Mouse (Mus musculus) midbrain, embryonic 15.5 days (tissue): Measurements from ENCODE around the gene Hhat. TPM values are rescaled to one million over a fixed set of nuclear protein-coding genes. Genes with fewer than 3 reads are reported as not detected.

Source experiments
- ATAC-seq: fragments of 200-750 bp; cut with Nextera tagmentation; replicated peaks from 2 replicates; pipeline ENCODE4 v1.8.0; 2017; ENCODE audit warnings: moderate TSS enrichment
- H3K27ac ChIP-seq: fragments of 300-500 bp; sonication (generic); 2 replicates; pipeline ENCODE4 v1.5.1; 2015; ENCODE audit warnings: mild to moderate bottlenecking, inconsistent platforms
- H3K27me3 ChIP-seq: fragments of 300-500 bp; sonication (generic); replicated peaks from 2 replicates; pipeline ENCODE4 v1.6.1; 2015; ENCODE audit warnings: inconsistent platforms
- H3K36me3 ChIP-seq: fragments of 300-500 bp; sonication (generic); replicated peaks from 2 replicates; pipeline ENCODE4 v1.6.1; 2015; ENCODE audit warnings: inconsistent platforms
- H3K4me1 ChIP-seq: fragments of 300-500 bp; sonication (generic); 2 replicates; pipeline ENCODE4 v1.6.1; 2015; ENCODE audit warnings: inconsistent platforms
- H3K4me2 ChIP-seq: fragments of 300-500 bp; sonication (generic); 2 replicates; pipeline ENCODE4 v1.6.1; 2015; ENCODE audit warnings: inconsistent platforms, mild to moderate bottlenecking, moderate library complexity
- H3K4me3 ChIP-seq: fragments of 300-500 bp; sonication (generic); 2 replicates; pipeline ENCODE4 v1.5.1; 2015; ENCODE audit warnings: mild to moderate bottlenecking, inconsistent platforms
- H3K9ac ChIP-seq: fragments of 300-500 bp; sonication (generic); 2 replicates; pipeline ENCODE4 v1.6.1; 2015; ENCODE audit warnings: mild to moderate bottlenecking, inconsistent platforms
- H3K9me3 ChIP-seq: fragments of 300-500 bp; sonication (generic); 2 replicates; pipeline ENCODE4 v1.6.1; 2016; ENCODE audit warnings: inconsistent platforms
- WGBS: fragments of 180-500 bp; shearing (Covaris S2); methylation state at CpG from one replicate; pipeline ENCODE4 v1.1.7; 2015; ENCODE audit warnings: mixed read lengths; 5-methylcytosine and 5-hydroxymethylcytosine counted together
- polyA plus RNA-seq: library from polyadenylated mRNA; unstranded; fragments of >200 nt; fragmentation: Nextera tagmentation; extraction: Ambion mirVana; gene quantifications from 2 replicates; pipeline ENCODE4 v1.2.1, GENCODE M21; 2015

Gene Hhat
- polyA plus RNA-seq, 1 experiment from 2014 or later = 3.9 TPM

- peaks cover 8% of the 10 kb centered on the region; the same call in 1 of the 2 replicates for H3K4me1 ChIP-seq
- no peak overlapping the region for H3K4me2 ChIP-seq
- no peak for ATAC-seq
- WGBS = 88% methylated on average over 6 of the region's 6 CpGs
- no peaks in the 10 kb centered on the region for H3K27me3 ChIP-seq
- no peak overlapping the region for H3K4me3 ChIP-seq
- no peaks in the 10 kb centered on the region for H3K9me3 ChIP-seq
- H3K27ac ChIP-seq = no peak overlapping the region
- no peaks in the 10 kb centered on the region for H3K36me3 ChIP-seq
- H3K9ac ChIP-seq = no peak overlapping the region
Measured at GRCm38 (mm10) chr1:192749270-192750041, 21.6 kb downstream of the Hhat start.

DNA sequence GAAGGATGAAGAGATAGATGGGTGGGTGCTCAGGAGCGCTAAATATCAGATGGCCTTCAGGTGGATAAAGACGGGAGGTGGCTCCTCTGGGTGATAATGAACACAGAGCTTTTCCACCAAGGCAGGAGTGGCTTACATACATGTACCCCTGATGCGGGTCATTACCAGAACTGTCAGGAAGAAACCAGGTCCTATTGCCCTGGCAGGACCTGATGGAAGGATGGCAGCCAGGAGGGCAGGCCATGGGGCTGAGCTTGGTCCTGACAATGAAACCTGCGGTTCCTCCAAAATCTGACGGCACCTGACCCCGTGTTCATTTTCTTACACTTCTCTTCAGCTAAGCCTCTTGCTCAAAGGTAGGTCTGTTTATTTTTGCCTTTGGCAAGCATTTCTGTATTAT lies 24.8 kb downstream of the Hhat start:
- no peak overlapping the region for H3K4me3 ChIP-seq
- H3K4me1 ChIP-seq = no peaks in the 10 kb centered on the region
- WGBS = 85% methylated on average over 6 of the region's 6 CpGs
- no peaks in the 10 kb centered on the region for H3K9me3 ChIP-seq
- no peaks in the 10 kb centered on the region for H3K36me3 ChIP-seq
- ATAC-seq = no peak
- H3K4me2 ChIP-seq = no peak overlapping the region
- H3K9ac ChIP-seq = no peak overlapping the region
- no peaks in the 10 kb centered on the region for H3K27me3 ChIP-seq
- no peak overlapping the region for H3K27ac ChIP-seq

DNA sequence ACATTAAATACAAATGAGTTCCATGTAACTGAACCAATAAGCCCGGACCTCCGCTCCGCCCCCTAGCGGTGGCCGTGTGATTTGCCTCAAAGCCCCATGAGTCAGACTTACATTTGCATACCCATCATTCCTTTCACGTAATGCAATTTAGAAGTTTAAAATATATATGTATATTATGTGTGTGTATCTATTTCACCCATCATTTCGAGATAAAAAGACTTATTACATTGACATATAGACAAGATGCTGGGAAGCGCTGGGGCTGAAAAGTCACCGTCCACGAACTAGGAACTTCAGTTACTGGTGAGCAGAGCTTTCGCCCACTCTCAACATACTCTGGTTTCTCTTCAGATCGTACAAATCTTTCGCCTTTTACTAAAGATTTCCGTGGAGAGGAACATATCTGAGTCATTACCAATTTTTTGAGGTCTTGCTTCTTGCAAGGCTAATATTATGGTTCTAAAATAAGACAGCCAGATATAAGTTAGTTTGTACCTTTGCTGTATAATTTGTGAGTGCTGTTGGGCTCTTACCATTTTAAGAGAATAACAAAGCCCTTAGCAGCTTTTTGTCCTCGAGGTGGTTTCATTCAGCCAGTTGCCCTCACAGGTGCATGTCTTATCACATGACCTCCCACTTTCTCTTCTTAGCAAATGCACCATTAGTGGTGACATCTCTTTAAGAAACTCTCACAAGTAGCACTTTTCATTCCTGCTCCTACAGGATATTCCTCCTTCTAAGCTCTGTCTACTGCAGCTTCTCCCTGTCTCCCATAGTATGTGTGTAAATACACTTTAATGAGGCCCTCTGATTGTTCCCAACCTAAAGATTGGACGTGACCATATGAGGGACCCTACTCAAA lies 25.6 kb downstream of the Hhat start:
- Histone ChIP-seq H3K4me2 (no peak overlapping the region), H3K27me3 (no peaks in the 10 kb centered on the region), H3K4me1 (no peaks in the 10 kb centered on the region), H3K9ac (no peak overlapping the region), H3K36me3 (no peaks in the 10 kb centered on the region), H3K27ac (no peak overlapping the region), H3K4me3 (no peak overlapping the region), H3K9me3 (no peaks in the 10 kb centered on the region)
- ATAC-seq = no peak
- 10% methylated on average over 16 of the region's 16 CpGs for WGBS

- Histone ChIP-seq H3K4me2 (no peak overlapping the region), H3K9me3 (no peaks in the 10 kb centered on the region), H3K36me3 (no peaks in the 10 kb centered on the region), H3K27ac (no peak overlapping the region), H3K27me3 (no peaks in the 10 kb centered on the region), H3K9ac (no peak overlapping the region), H3K4me3 (no peak overlapping the region), H3K4me1 (no peaks in the 10 kb centered on the region)
- ATAC-seq = no peak
- 69% methylated on average over 3 of the region's 3 CpGs for WGBS
Measured at GRCm38 (mm10) chr1:192744880-192745239, 26.2 kb downstream of the Hhat start.

- no peaks in the 10 kb centered on the region for H3K27me3 ChIP-seq
- no peak for ATAC-seq
- WGBS = 86% methylated on average over 7 of the region's 7 CpGs
Measured at GRCm38 (mm10) chr1:192742394-192743251, 28.4 kb downstream of the Hhat start.

GRCm38 (mm10) chr1:192741896-192742295 lies 29.1 kb downstream of the Hhat start:
- H3K9ac ChIP-seq = no peak overlapping the region
- no peak overlapping the region for H3K4me2 ChIP-seq
- no peak overlapping the region for H3K27ac ChIP-seq
- H3K4me3 ChIP-seq = no peak overlapping the region
- 96% methylated on average over 2 of the region's 2 CpGs for WGBS
- H3K9me3 ChIP-seq = no peaks in the 10 kb centered on the region
- H3K27me3 ChIP-seq = no peaks in the 10 kb centered on the region
- ATAC-seq = no peak
- no peaks in the 10 kb centered on the region for H3K36me3 ChIP-seq
- no peaks in the 10 kb centered on the region for H3K4me1 ChIP-seq

More at GRCm38 (mm10) chr1:192742394-192743251, 28.4 kb downstream of the Hhat start:
- no peak overlapping the region for H3K4me3 ChIP-seq
- no peaks in the 10 kb centered on the region for H3K9me3 ChIP-seq
- H3K9ac ChIP-seq = no peak overlapping the region
- no peak overlapping the region for H3K4me2 ChIP-seq
- H3K27ac ChIP-seq = no peak overlapping the region
- H3K36me3 ChIP-seq = no peaks in the 10 kb centered on the region
- no peaks in the 10 kb centered on the region for H3K4me1 ChIP-seq

DNA sequence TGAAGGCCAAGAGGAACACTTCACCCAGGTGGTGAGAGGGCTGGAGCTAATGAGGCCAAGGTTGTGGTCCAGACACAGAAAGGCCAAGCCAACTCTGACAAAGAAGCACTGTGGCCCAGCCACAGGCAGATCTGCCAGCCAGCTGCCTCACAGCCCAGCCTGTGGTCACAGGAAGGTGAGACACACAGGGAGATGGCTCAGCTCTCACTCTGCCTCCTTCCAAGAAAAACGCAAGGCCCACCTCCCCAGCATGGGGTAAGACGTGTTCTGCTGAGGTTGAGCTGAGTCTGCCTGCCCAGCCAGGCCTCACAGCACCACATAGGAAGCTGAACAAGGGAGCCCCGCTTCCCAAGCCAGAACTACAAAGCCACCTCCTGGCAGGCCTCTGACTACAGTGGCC lies 34.5 kb downstream of the Hhat start:
- Histone ChIP-seq H3K27ac (no peak overlapping the region), H3K9me3 (no peaks in the 10 kb centered on the region), H3K4me1 (no peaks in the 10 kb centered on the region; the same call in 1 of the 2 replicates), H3K4me2 (no peak overlapping the region), H3K4me3 (no peak overlapping the region), H3K27me3 (no peaks in the 10 kb centered on the region), H3K36me3 (no peaks in the 10 kb centered on the region), H3K9ac (no peak overlapping the region)
- ATAC-seq = no peak
- WGBS = 55% methylated on average over 3 of the region's 3 CpGs

DNA sequence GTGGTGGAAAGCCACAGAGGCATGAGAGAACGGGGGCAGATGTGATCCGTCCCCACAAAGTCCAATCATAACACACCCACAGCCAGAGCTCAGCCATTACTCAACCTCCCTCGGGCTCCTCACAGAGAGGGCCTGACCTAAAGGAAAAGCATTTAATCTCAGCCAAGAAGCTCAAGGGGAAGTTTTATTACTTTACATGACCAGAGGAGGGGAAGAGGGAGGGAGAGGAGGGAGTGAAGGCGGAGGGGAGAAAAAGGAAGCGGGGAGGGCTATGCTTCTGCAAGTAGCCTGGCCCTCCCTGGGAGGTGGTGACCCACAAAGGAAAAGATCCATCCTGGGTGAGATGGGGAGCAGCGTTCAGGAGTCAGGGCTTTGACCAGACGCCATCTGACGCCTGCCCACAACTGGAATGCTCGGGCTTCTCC lies 35.0 kb downstream of the Hhat start:
- H3K27ac ChIP-seq = no peak overlapping the region
- no peak overlapping the region for H3K9ac ChIP-seq
- H3K4me2 ChIP-seq = no peak overlapping the region
- H3K36me3 ChIP-seq = no peaks in the 10 kb centered on the region
- no peaks in the 10 kb centered on the region for H3K9me3 ChIP-seq
- no peak for ATAC-seq
- no peaks in the 10 kb centered on the region; the same call in 1 of the 2 replicates for H3K4me1 ChIP-seq
- no peaks in the 10 kb centered on the region for H3K27me3 ChIP-seq
- WGBS = 73% methylated on average over 9 of the region's 9 CpGs
- H3K4me3 ChIP-seq = no peak overlapping the region

GRCm38 (mm10) chr1:192730517-192730916 lies 40.5 kb downstream of the Hhat start:
- Histone ChIP-seq H3K4me2 (no peak overlapping the region), H3K9ac (no peak overlapping the region), H3K36me3 (no peaks in the 10 kb centered on the region), H3K4me3 (no peak overlapping the region), H3K4me1 (no peaks in the 10 kb centered on the region), H3K9me3 (no peaks in the 10 kb centered on the region), H3K27ac (no peak overlapping the region), H3K27me3 (no peaks in the 10 kb centered on the region)
- WGBS = 89% methylated on average over 7 of the region's 7 CpGs
- no peak for ATAC-seq

- ATAC-seq = peak; percentile 66
- WGBS = 56% methylated on average over 11 of the region's 11 CpGs
Measured at GRCm38 (mm10) chr1:192726996-192727624, 43.9 kb downstream of the Hhat start.

GRCm38 (mm10) chr1:192722147-192722546 lies 48.9 kb downstream of the Hhat start:
- Histone ChIP-seq H3K9me3 (no peaks in the 10 kb centered on the region), H3K36me3 (no peaks in the 10 kb centered on the region), H3K9ac (no peak overlapping the region), H3K4me2 (no peak overlapping the region), H3K27me3 (no peaks in the 10 kb centered on the region), H3K4me1 (no peaks in the 10 kb centered on the region; the same call in 1 of the 2 replicates), H3K4me3 (no peak overlapping the region), H3K27ac (no peak overlapping the region)
- 31% methylated on average over 5 of the region's 5 CpGs for WGBS
- ATAC-seq = no peak

More at GRCm38 (mm10) chr1:192726996-192727624, 43.9 kb downstream of the Hhat start:
- H3K4me2 ChIP-seq = no peak overlapping the region
- no peak overlapping the region for H3K27ac ChIP-seq
- H3K36me3 ChIP-seq = no peaks in the 10 kb centered on the region
- no peak overlapping the region for H3K4me3 ChIP-seq
- no peak overlapping the region for H3K9ac ChIP-seq
- no peaks in the 10 kb centered on the region for H3K9me3 ChIP-seq
- no peaks in the 10 kb centered on the region for H3K4me1 ChIP-seq
- H3K27me3 ChIP-seq = no peaks in the 10 kb centered on the region
